Mouse (Mus musculus) layer of hippocampus, adult 8-10 months (tissue): Measurements from ENCODE around the gene 1700017N19Rik. TPM values are rescaled to one million over a fixed set of nuclear protein-coding genes. Genes with fewer than 3 reads are reported as not detected.

ENCODE experiments used
- DNase-seq, 2 experiments: peaks; one replicate each; pipeline ENCODE4 v3.0.0; 2022; ENCODE audit warnings: low spot score in 2 of 2
- total RNA-seq, 4 experiments: library from RNA; stranded (reverse); gene quantifications; 2 replicates each; pipeline ENCODE4 v1.2.4; 2022

Gene 1700017N19Rik
- total RNA-seq, 4 experiments from 2014 or later = not detected

- DNase-seq = no peak
These were observed 71.8 kb downstream of the 1700017N19Rik start for GRCm38 (mm10) chr10:100661970-100662590.

Other genes starting within 250 kb of the 1700017N19Rik start
- gene Gm4302, start 249.6 kb upstream of the 1700017N19Rik start, total RNA-seq = not detected
- not detected for gene Gm4303, start 244.5 kb upstream of the 1700017N19Rik start, total RNA-seq
- not detected for gene Gm4305, start 239.4 kb upstream of the 1700017N19Rik start, total RNA-seq
- gene Gm4307, start 229.1 kb upstream of the 1700017N19Rik start, total RNA-seq = not detected
- not detected for gene Gm4312, start 207.9 kb upstream of the 1700017N19Rik start, total RNA-seq
- 10 to 100 TPM; 10.2 to 15.6 (median 12.9) TPM for gene Tmtc3, start 103.1 kb upstream of the 1700017N19Rik start, total RNA-seq
- 10 to 100 TPM; 14.0 to 16.3 (median 14.6) TPM for gene Cep290, start 102.9 kb upstream of the 1700017N19Rik start, total RNA-seq
- gene 4930430F08Rik, start 61 bp upstream of the 1700017N19Rik start, total RNA-seq = 10 to 100 TPM; 25.1 to 30.2 (median 26.5) TPM